Mouse (Mus musculus) C2C12 (cell line): ENCODE measurements around the gene Inpp5e. TPM values are rescaled to one million over a fixed set of nuclear protein-coding genes. Genes with fewer than 3 reads are reported as not detected.

ENCODE experiments used
- H3K27me3 ChIP-seq: one replicate; pipeline ENCODE4 v1.6.1; 2011; ENCODE audit not compliant: control insufficient read depth, insufficient read depth, insufficient read length
- H3K36me3 ChIP-seq: one replicate; pipeline ENCODE4 v1.6.1; 2011; ENCODE audit not compliant: control insufficient read depth, insufficient read depth
- H3K4me3 ChIP-seq: one replicate; pipeline ENCODE4 v1.5.1; 2011; ENCODE audit warnings: mild to moderate bottlenecking, control low read depth; ENCODE audit not compliant: poor library complexity, insufficient read depth, severe bottlenecking
- H3K79me2 ChIP-seq: one replicate; pipeline ENCODE4 v1.6.1; 2011; ENCODE audit not compliant: control insufficient read depth, insufficient read depth
- H3K79me3 ChIP-seq: one replicate; pipeline ENCODE4 v1.6.1; 2011; ENCODE audit warnings: low read depth, control low read depth
- H3ac ChIP-seq: one replicate; pipeline ENCODE3; 2011; ENCODE audit warnings: low read depth; ENCODE audit not compliant: control insufficient read depth, insufficient read length
- CEBPB ChIP-seq: IDR thresholded peaks from one replicate; pipeline ENCODE4 v1.6.1; 2011; ENCODE audit warnings: low read depth, mild to moderate bottlenecking, control low read depth, moderate library complexity
- CTCF ChIP-seq: IDR thresholded peaks from one replicate; pipeline ENCODE4 v1.5.1; 2011; ENCODE audit not compliant: control insufficient read depth, insufficient read depth, insufficient read length
- FOSL1 ChIP-seq: IDR thresholded peaks from one replicate; pipeline ENCODE4 v1.8.0; 2011; ENCODE audit warnings: mild to moderate bottlenecking, low read length; ENCODE audit not compliant: poor library complexity, insufficient read depth, severe bottlenecking
- MAX ChIP-seq: IDR thresholded peaks from one replicate; pipeline ENCODE4 v1.6.1; 2011; ENCODE audit warnings: mild to moderate bottlenecking, control low read depth
- MYOD1 ChIP-seq: IDR thresholded peaks from one replicate; pipeline ENCODE4 v1.6.1; 2011; ENCODE audit warnings: low read depth; ENCODE audit not compliant: control insufficient read depth, insufficient read length
- MYOG ChIP-seq: IDR thresholded peaks from one replicate; pipeline ENCODE4 v1.6.1; 2011; ENCODE audit not compliant: control insufficient read depth, insufficient read length; ENCODE audit errors: extremely low read depth
- USF1 ChIP-seq: IDR thresholded peaks from one replicate; pipeline ENCODE4 v1.6.1; 2011; ENCODE audit warnings: low read depth, mild to moderate bottlenecking, control low read depth, moderate library complexity
- polyA plus RNA-seq: library from polyadenylated mRNA; unstranded; fragments of >200 nt; fragmentation: generic; extraction: Trizol; gene quantifications from one replicate; pipeline ENCODE4 v1.2.1, GENCODE M21; 2012; ENCODE audit warnings: missing spikeins

Inpp5e gene
- polyA plus RNA-seq, 1 experiment, result 8.3 TPM

- no peak overlapping the region for H3K4me3 ChIP-seq
- peaks cover 2% of the 10 kb centered on the region for H3K79me2 ChIP-seq
- H3K27me3 ChIP-seq, result no peaks in the 10 kb centered on the region
- no peaks in the 10 kb centered on the region for H3K79me3 ChIP-seq
- H3K36me3 ChIP-seq, result peaks cover 58% of the 10 kb centered on the region
- TF ChIP-seq USF1, result no peak
- TF ChIP-seq MAX, result no peak
- no peak for TF ChIP-seq CEBPB
- no peak for TF ChIP-seq CTCF
- no peak overlapping the region for H3ac ChIP-seq
Observed at GRCm38 (mm10) chr2:26399647-26400046, 9.4 kb downstream of the Inpp5e start.

DNA sequence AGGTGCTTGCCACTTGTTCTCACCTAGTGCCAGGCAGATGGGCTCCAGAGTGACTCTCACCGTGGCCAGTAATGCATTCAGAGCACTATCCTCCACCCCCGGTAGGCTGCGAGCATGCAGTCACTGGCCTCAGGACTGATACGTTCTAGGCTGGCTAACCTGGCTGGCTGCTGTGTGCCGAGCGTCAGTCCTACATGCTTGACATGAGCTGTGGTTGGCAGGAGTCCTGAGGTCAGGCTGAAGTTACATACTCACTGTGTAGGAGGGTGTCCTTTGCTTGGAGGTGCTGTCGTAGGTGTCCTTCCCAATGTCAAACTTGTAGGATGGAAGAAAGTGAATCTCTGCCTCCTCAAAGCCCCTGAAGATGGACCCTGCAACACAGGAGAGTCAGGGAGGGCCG, 10.0 kb downstream of the Inpp5e start:
- TF ChIP-seq USF1, result no peak
- no peak for TF ChIP-seq MYOG
- no peak for TF ChIP-seq MAX
- TF ChIP-seq CEBPB, result no peak
- TF ChIP-seq MYOD1, result no peak
- no peak for TF ChIP-seq CTCF
- no peak for TF ChIP-seq FOSL1
- Histone ChIP-seq H3K79me2 (no peaks in the 10 kb centered on the region), H3K36me3 (peaks cover 64% of the 10 kb centered on the region), H3K79me3 (no peaks in the 10 kb centered on the region), H3K27me3 (no peaks in the 10 kb centered on the region), H3ac (no peak overlapping the region), H3K4me3 (no peak overlapping the region)

- TF ChIP-seq MYOD1, result no peak
- TF ChIP-seq USF1, result no peak
- no peak for TF ChIP-seq FOSL1
- Histone ChIP-seq H3ac (no peak overlapping the region), H3K27me3 (no peaks in the 10 kb centered on the region), H3K79me2 (peaks cover 55% of the 10 kb centered on the region), H3K4me3 (no peak overlapping the region), H3K36me3 (peaks cover 79% of the 10 kb centered on the region), H3K79me3 (peaks cover 44% of the 10 kb centered on the region)
Observed at GRCm38 (mm10) chr2:26391617-26392016, 17.4 kb downstream of the Inpp5e start.

DNA sequence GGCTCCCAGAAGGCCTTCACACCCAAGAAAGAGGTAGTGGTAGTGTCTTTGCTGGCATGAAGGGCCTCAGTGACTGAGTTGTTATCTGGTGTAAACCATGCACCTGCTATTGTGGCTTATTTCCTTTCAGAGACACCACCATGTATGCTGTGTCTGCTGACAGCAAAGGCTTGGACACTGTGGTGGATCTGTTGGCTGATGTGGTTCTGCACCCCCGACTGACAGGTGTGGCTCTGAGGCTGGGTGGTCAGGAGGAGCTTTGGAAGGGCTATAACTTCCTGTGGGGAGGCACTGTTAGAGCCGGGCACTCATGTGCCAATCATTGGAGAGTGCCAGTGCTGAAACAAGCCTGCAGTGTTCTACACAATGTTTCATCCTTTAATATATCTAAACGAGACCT, 18.0 kb downstream of the Inpp5e start:
- H3K4me3 ChIP-seq, result no peak overlapping the region
- peak overlapping the region; percentile 1 for H3ac ChIP-seq
- peaks cover 44% of the 10 kb centered on the region for H3K79me3 ChIP-seq
- peaks cover 79% of the 10 kb centered on the region for H3K36me3 ChIP-seq
- no peaks in the 10 kb centered on the region for H3K27me3 ChIP-seq
- peaks cover 59% of the 10 kb centered on the region for H3K79me2 ChIP-seq
- TF ChIP-seq CEBPB (no peak), FOSL1 (no peak), CTCF (no peak), MYOD1 (no peak), MAX (no peak), USF1 (no peak), MYOG (no peak)

- Histone ChIP-seq H3K79me3 (peaks cover 44% of the 10 kb centered on the region), H3K36me3 (peaks cover 79% of the 10 kb centered on the region), H3K4me3 (peak within 1 kb of the TSS; percentile 93), H3K27me3 (no peaks in the 10 kb centered on the region), H3K79me2 (peaks cover 66% of the 10 kb centered on the region), H3ac (peak within 1 kb of the TSS; percentile 99)
- TF ChIP-seq MAX (peak; percentile 77), MYOD1 (no peak)
Observed at GRCm38 (mm10) chr2:26389154-26389690, 19.8 kb downstream of the Inpp5e start, which contains the start of the genes Entr1 and Pmpca. TSS of gene Entr1 (minus strand) at chr2:26389316. TSS of gene Pmpca (plus strand) at chr2:26389339.

- Histone ChIP-seq H3K79me2 (peaks cover 66% of the 10 kb centered on the region), H3K4me3 (peak overlapping the region; percentile 93), H3ac (peak overlapping the region; percentile 99), H3K27me3 (no peaks in the 10 kb centered on the region), H3K36me3 (peaks cover 79% of the 10 kb centered on the region), H3K79me3 (peaks cover 44% of the 10 kb centered on the region)
- TF ChIP-seq MYOD1 (no peak), USF1 (no peak), MAX (no peak), CTCF (no peak)
Observed at GRCm38 (mm10) chr2:26388682-26389153, 20.3 kb downstream of the Inpp5e start.
